Mouse (Mus musculus) cerebellum, adult 2 months (tissue): ENCODE results near the gene Dcst1. TPM values are rescaled to one million over a fixed set of nuclear protein-coding genes. Genes with fewer than 3 reads are reported as not detected.

Experiments used
- DNase-seq, 2 experiments: peaks; one replicate each; pipeline ENCODE4 v3.0.0; 2021
- H3K27ac ChIP-seq: fragments of 200-500 bp; 2 replicates; pipeline ENCODE4 v1.5.1; 2012; ENCODE audit warnings: low read length, control low read depth, inconsistent platforms; ENCODE audit not compliant: insufficient read depth
- H3K27me3 ChIP-seq: fragments of 200-500 bp; 2 replicates; pipeline ENCODE4 v1.6.1; 2012; ENCODE audit warnings: inconsistent platforms, mild to moderate bottlenecking, low read length, moderate library complexity; ENCODE audit not compliant: control insufficient read depth, insufficient read depth
- H3K4me1 ChIP-seq: fragments of 200-500 bp; 2 replicates; pipeline ENCODE4 v1.6.1; 2011; ENCODE audit warnings: low read length; ENCODE audit not compliant: control insufficient read depth, insufficient read depth
- H3K4me3 ChIP-seq: fragments of 200-500 bp; replicated peaks from 2 replicates; pipeline ENCODE3; 2011; ENCODE audit warnings: mild to moderate bottlenecking, low read depth, low read length, control low read depth; ENCODE audit not compliant: insufficient read depth
- CTCF ChIP-seq: fragments of 200-500 bp; IDR thresholded peaks from 2 replicates; pipeline ENCODE4 v1.5.1; 2011; ENCODE audit warnings: low read depth, mild to moderate bottlenecking, control low read depth, low read length, moderate library complexity, borderline replicate concordance; ENCODE audit not compliant: insufficient read depth
- POLR2A ChIP-seq: fragments of 200-500 bp; IDR thresholded peaks from 2 replicates; pipeline ENCODE4 v1.6.1; 2011; ENCODE audit warnings: low read length, control low read depth, borderline replicate concordance; ENCODE audit not compliant: insufficient read depth
- WGBS: fragments of 180-500 bp; shearing (Covaris S2); methylation state at CpG from one replicate; pipeline ENCODE4 v1.1.7; 2018; 5-methylcytosine and 5-hydroxymethylcytosine counted together
- polyA plus RNA-seq: library from polyadenylated mRNA; depleted of rRNA; stranded (reverse); fragments of >200 nt; gene quantifications from 2 replicates; pipeline ENCODE4 v1.2.3, GENCODE M21; 2012; rRNA removed

Gene Dcst1
- polyA plus RNA-seq, 1 experiment, result 0.10 TPM

GRCm38 (mm10) chr3:89305105-89305504 lies 59.9 kb downstream of the Dcst1 start:
- Histone ChIP-seq H3K27me3 (no peaks in the 10 kb centered on the region), H3K4me3 (no peak overlapping the region), H3K4me1 (no peaks in the 10 kb centered on the region), H3K27ac (no peak overlapping the region)
- 70% methylated on average over 4 of the region's 4 CpGs for WGBS
- TF ChIP-seq CTCF (no peak), POLR2A (no peak)
- no peak for DNase-seq

DNA sequence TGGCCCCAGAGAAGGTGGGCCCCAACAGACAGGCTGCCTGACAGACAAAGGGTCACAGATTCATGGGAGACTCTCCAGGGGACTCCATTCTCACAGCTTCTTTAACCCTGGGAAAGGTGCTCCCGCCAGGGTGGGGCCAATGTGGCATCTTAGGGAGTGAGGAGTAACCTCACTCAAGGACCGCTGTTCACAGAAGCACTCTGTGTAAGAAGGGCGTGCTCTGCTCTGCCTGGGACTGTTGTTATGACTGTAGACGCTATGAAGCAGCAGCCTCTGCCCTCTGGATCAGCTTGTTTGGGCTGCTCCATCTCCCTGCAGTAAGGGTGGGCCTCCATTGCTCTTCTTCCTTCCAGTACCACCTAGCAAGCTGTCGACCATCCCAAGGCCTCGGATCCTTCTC lies 60.6 kb downstream of the Dcst1 start:
- Histone ChIP-seq H3K4me1 (no peaks in the 10 kb centered on the region), H3K27me3 (no peaks in the 10 kb centered on the region), H3K27ac (no peak overlapping the region), H3K4me3 (no peak overlapping the region)
- no peak for TF ChIP-seq CTCF
- no peak for TF ChIP-seq POLR2A
- no peak for DNase-seq
- 63% methylated on average over 6 of the region's 6 CpGs for WGBS

DNA sequence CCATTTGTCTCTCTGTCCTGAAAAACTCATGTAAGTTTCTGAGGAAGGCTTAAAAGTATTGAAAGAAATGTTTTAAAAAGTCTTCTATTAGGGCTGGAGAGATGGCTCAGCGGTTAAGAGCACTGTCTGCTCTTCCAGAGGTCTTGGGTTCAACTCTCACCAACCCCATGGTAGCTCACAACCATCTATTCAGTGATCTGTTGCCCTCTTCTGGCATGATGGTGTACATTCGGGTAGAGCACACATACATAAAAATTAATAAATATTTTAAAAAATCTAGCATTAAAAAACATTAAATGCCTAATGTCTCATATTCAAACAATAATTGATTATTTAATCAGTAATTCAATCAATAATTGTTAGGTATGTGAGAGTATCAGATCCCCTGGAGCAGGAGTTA lies 64.5 kb downstream of the Dcst1 start:
- H3K4me1 ChIP-seq, result no peaks in the 10 kb centered on the region
- H3K27ac ChIP-seq, result no peak overlapping the region
- 75% methylated on average over 2 of the region's 2 CpGs for WGBS
- DNase-seq, result no peak
- no peaks in the 10 kb centered on the region for H3K27me3 ChIP-seq
- TF ChIP-seq POLR2A (no peak), CTCF (no peak)
- no peak overlapping the region for H3K4me3 ChIP-seq

Other genes starting within 250 kb of the Dcst1 start
- 0.03 and 0.07 TPM in 2 replicates for gene Pklr, start 229.1 kb downstream of the Dcst1 start, polyA plus RNA-seq
- gene Hcn3, start 205.1 kb downstream of the Dcst1 start, polyA plus RNA-seq, result 13.0 and 14.6 TPM in 2 replicates
- gene Clk2, start 200.5 kb downstream of the Dcst1 start, polyA plus RNA-seq, result 75.5 and 80.2 TPM in 2 replicates
- 109 and 121 TPM in 2 replicates for gene Scamp3, start 187.8 kb downstream of the Dcst1 start, polyA plus RNA-seq
- gene Fam189b, start 182.1 kb downstream of the Dcst1 start, polyA plus RNA-seq, result 86.8 and 97.7 TPM in 2 replicates
- gene Gba, start 162.3 kb downstream of the Dcst1 start, polyA plus RNA-seq, result 69.2 and 69.8 TPM in 2 replicates
- 23.8 and 24.2 TPM in 2 replicates for gene Thbs3, start 150.1 kb downstream of the Dcst1 start, polyA plus RNA-seq
- gene Mtx1, start 138.2 kb downstream of the Dcst1 start, polyA plus RNA-seq, result 153 and 167 TPM in 2 replicates
- 0.55 and 0.69 TPM in 2 replicates for gene Muc1, start 136.2 kb downstream of the Dcst1 start, polyA plus RNA-seq
- 80.4 and 82.9 TPM in 2 replicates for gene Krtcap2, start 119.3 kb downstream of the Dcst1 start, polyA plus RNA-seq
- 49.8 and 58.5 TPM in 2 replicates for gene Trim46, start 118.9 kb downstream of the Dcst1 start, polyA plus RNA-seq
- gene Dpm3, start 105.9 kb downstream of the Dcst1 start, polyA plus RNA-seq, result 212 and 218 TPM in 2 replicates
- 122 and 127 TPM in 2 replicates for gene Slc50a1, start 94.7 kb downstream of the Dcst1 start, polyA plus RNA-seq
- 14.2 and 14.7 TPM in 2 replicates for gene Efna1, start 84.1 kb downstream of the Dcst1 start, polyA plus RNA-seq
- 31.9 and 37.0 TPM in 2 replicates for gene Efna3, start 42.3 kb downstream of the Dcst1 start, polyA plus RNA-seq
- gene Efna4, start 27.2 kb downstream of the Dcst1 start, polyA plus RNA-seq, result 0.36 and 0.64 TPM in 2 replicates
- gene Adam15, start 15.3 kb downstream of the Dcst1 start, polyA plus RNA-seq, result 142 and 147 TPM in 2 replicates
- 0.32 and 0.36 TPM in 2 replicates for gene Dcst2, start 3.3 kb downstream of the Dcst1 start, polyA plus RNA-seq
- 41.3 and 43.3 TPM in 2 replicates for gene Zbtb7b, start 29.5 kb upstream of the Dcst1 start, polyA plus RNA-seq
- gene Lenep, start 37.5 kb upstream of the Dcst1 start, polyA plus RNA-seq, result 4.0 and 6.7 TPM in 2 replicates
- gene Flad1, start 46.6 kb upstream of the Dcst1 start, polyA plus RNA-seq, result 50.1 and 54.0 TPM in 2 replicates
- 7.0 and 7.2 TPM in 2 replicates for gene Cks1b, start 53.1 kb upstream of the Dcst1 start, polyA plus RNA-seq
- gene Shc1, start 53.2 kb upstream of the Dcst1 start, polyA plus RNA-seq, result 15.9 and 16.0 TPM in 2 replicates
- gene Pygo2, start 65.0 kb upstream of the Dcst1 start, polyA plus RNA-seq, result 38.7 and 39.3 TPM in 2 replicates
- 26.5 and 30.5 TPM in 2 replicates for gene Pbxip1, start 71.5 kb upstream of the Dcst1 start, polyA plus RNA-seq
- gene Pmvk, start 89.3 kb upstream of the Dcst1 start, polyA plus RNA-seq, result 68.7 and 71.0 TPM in 2 replicates
- gene Kcnn3, start 154.9 kb upstream of the Dcst1 start, polyA plus RNA-seq, result 6.1 and 6.2 TPM in 2 replicates